Comparison of ENCODE assay signal across 8 mouse cellular contexts in genomic region chr12:76435084-76435483, GRCm38 (mm10). TPM values are rescaled to one million over a fixed set of nuclear protein-coding genes. Genes with fewer than 3 reads are reported as not detected.
DNase-seq lines count a peak whose midpoint lies in the region; ATAC-seq and TF ChIP-seq lines count a peak whose summit lies in the region.
"Had no signal": no experiment of that assay in that cellular context is flagged by ENCODE, and none has a peak within 500 bp of the region (broad histone marks: within the 10 kb centered on the region; RNA-seq: fewer than 3 reads in every experiment).

No protein-coding gene starts in this region.

- intact Hi-C loops in left cerebral cortex, postnatal 36 days (cut with DNase I): no loop called here

- no peaks in the 10 kb centered on the region for H3K9me3 ChIP-seq in forebrain, embryonic 15.5 days
- H3K9me3 ChIP-seq in liver, embryonic 13.5 days (replicated peaks): no peaks in the 10 kb centered on the region
- H3K9me3 ChIP-seq in stomach, postnatal 0 days (ENCODE audit: control insufficient read depth, low read length): no peaks in the 10 kb centered on the region

- WGBS in forebrain, embryonic 15.5 days: 5% methylated on average over 17 of the region's 17 CpGs
- 7% methylated on average over 17 of the region's 17 CpGs for WGBS in liver, embryonic 13.5 days (ENCODE audit: insufficient replicate concordance)
- 5% methylated on average over 17 of the region's 17 CpGs for WGBS in stomach, postnatal 0 days

- H3K36me3 ChIP-seq in forebrain, embryonic 15.5 days: no peaks in the 10 kb centered on the region
- H3K36me3 ChIP-seq in liver, embryonic 13.5 days: no peaks in the 10 kb centered on the region
- no peaks in the 10 kb centered on the region for H3K36me3 ChIP-seq in stomach, postnatal 0 days (ENCODE audit: control insufficient read depth, insufficient read depth, low read length)

- peak; percentile 20 for DNase-seq in retina, embryonic 14.5 days (ENCODE audit: low spot score)
- DNase-seq in retina, postnatal 1 day: no peak
- DNase-seq in liver, embryonic 13.5 days: no peak
- no peak for DNase-seq in stomach, postnatal 0 days (ENCODE audit: low spot score)
- DNase-seq in left cerebral cortex, postnatal 36 days (ENCODE audit: low spot score in 2 of 2): no peak
- DNase-seq in adrenal gland, adult 2 months: no peak

- peak overlapping the region; percentile 36 for H3K4me2 ChIP-seq in forebrain, embryonic 15.5 days (replicated peaks)
- peak overlapping the region; percentile 52 for H3K4me2 ChIP-seq in liver, embryonic 13.5 days
- peak overlapping the region; percentile 58 for H3K4me2 ChIP-seq in stomach, postnatal 0 days (replicated peaks; ENCODE audit: low read depth)

- no peak for TF ChIP-seq CTCF in stomach, postnatal 0 days (IDR thresholded peaks at IDR 0.05; ENCODE audit: low read depth)

- H3K9ac ChIP-seq in forebrain, embryonic 15.5 days (replicated peaks): no peak overlapping the region
- H3K9ac ChIP-seq in liver, embryonic 13.5 days: no peak overlapping the region
- H3K9ac ChIP-seq in stomach, postnatal 0 days (ENCODE audit: low read length): no peak overlapping the region; the same call in 1 of the 2 replicates

- H3K4me3 ChIP-seq in forebrain, embryonic 15.5 days: 0 out of 2 replicates have a peak overlapping the region, but pooled peaks have one; percentile 15
- peak overlapping the region; percentile 36 for H3K4me3 ChIP-seq in liver, embryonic 13.5 days (replicated peaks)
- H3K4me3 ChIP-seq in stomach, postnatal 0 days (ENCODE audit: low read depth, low read length): peak overlapping the region; percentile 31
- H3K4me3 ChIP-seq: erythroblast, embryonic 14.5 days had no signal

- H3K27me3 ChIP-seq in forebrain, embryonic 15.5 days: peaks cover 9% of the 10 kb centered on the region; the same call in 1 of the 2 replicates
- H3K27me3 ChIP-seq in liver, embryonic 13.5 days: peaks cover 46% of the 10 kb centered on the region
- H3K27me3 ChIP-seq in stomach, postnatal 0 days (ENCODE audit: control insufficient read depth, insufficient read depth, low read length): no peaks in the 10 kb centered on the region

- no peak for TF ChIP-seq EP300 in stomach, postnatal 0 days (optimal IDR thresholded peaks at IDR 0.05)

- peaks cover 4% of the 10 kb centered on the region; the same call in 1 of the 2 replicates for H3K4me1 ChIP-seq in forebrain, embryonic 15.5 days
- peaks cover 10% of the 10 kb centered on the region for H3K4me1 ChIP-seq in liver, embryonic 13.5 days (replicated peaks)
- H3K4me1 ChIP-seq in stomach, postnatal 0 days (replicated peaks; ENCODE audit: control insufficient read depth, insufficient read depth): no peaks in the 10 kb centered on the region; the same call in 1 of the 2 replicates

- ATAC-seq in forebrain, embryonic 15.5 days (replicated peaks): no peak
- ATAC-seq in liver, embryonic 13.5 days (ENCODE audit: low read depth): no peak
- peak; percentile 51; the same call in 1 of the 2 replicates for ATAC-seq in stomach, postnatal 0 days (ENCODE audit: low FRiP score, low TSS enrichment)

- no peak overlapping the region for H3K27ac ChIP-seq in forebrain, embryonic 15.5 days (replicated peaks)
- no peak overlapping the region for H3K27ac ChIP-seq in liver, embryonic 13.5 days
- H3K27ac ChIP-seq in stomach, postnatal 0 days (replicated peaks): no peak overlapping the region

RNA-seq across cellular contexts. Expression of gene Ppp1r36, which starts 17.7 kb away (rescaled TPM):
- 1.2 TPM in 2 replicates for polyA plus RNA-seq in forebrain, embryonic 15.5 days (2015; fragmentation: Nextera tagmentation; extraction: Ambion mirVana)
- 0.16 TPM in 1 of 2 replicates, not detected in the other for polyA plus RNA-seq in liver, embryonic 13.5 days (2015; fragmentation: Nextera tagmentation; extraction: Ambion mirVana)
- 3.5 and 4.9 TPM in 2 replicates for polyA plus RNA-seq in stomach, postnatal 0 days (2015; fragmentation: Nextera tagmentation; extraction: Ambion mirVana)
- total RNA-seq in left cerebral cortex, postnatal 36 days (2021): 1 to 10 TPM; 1.2 to 1.3 TPM
- under 1 TPM; 0.23 to 0.24 TPM for total RNA-seq in adrenal gland, adult 2 months (2021)
- polyA plus RNA-seq in adrenal gland, adult 2 months (2012; rRNA removed): not detected in 2 replicates
- polyA plus RNA-seq: erythroblast, embryonic 14.5 days had no signal

RNA-seq across cellular contexts. Expression of gene Hspa2, which starts 31.1 kb away (rescaled TPM):
- polyA plus RNA-seq in forebrain, embryonic 15.5 days (2015; fragmentation: Nextera tagmentation; extraction: Ambion mirVana): 4.5 and 5.7 TPM in 2 replicates
- 1.7 and 2.4 TPM in 2 replicates for polyA plus RNA-seq in liver, embryonic 13.5 days (2015; fragmentation: Nextera tagmentation; extraction: Ambion mirVana)
- 18.8 and 18.9 TPM in 2 replicates for polyA plus RNA-seq in stomach, postnatal 0 days (2015; fragmentation: Nextera tagmentation; extraction: Ambion mirVana)
- 10 to 100 TPM; 62.5 to 67.5 TPM for total RNA-seq in left cerebral cortex, postnatal 36 days (2021)
- 10 to 100 TPM; 18.7 to 23.8 TPM for total RNA-seq in adrenal gland, adult 2 months (2021)
- 15.9 and 21.3 TPM in 2 replicates for polyA plus RNA-seq in adrenal gland, adult 2 months (2012; rRNA removed)
